Comparison of ENCODE assay signal across 8 mouse cellular contexts in genomic region chr4:134249651-134250050, GRCm38 (mm10). TPM values are rescaled to one million over a fixed set of nuclear protein-coding genes. Genes with fewer than 3 reads are reported as not detected.
DNase-seq lines count a peak whose midpoint lies in the region; TF ChIP-seq lines count a peak whose summit lies in the region.

No protein-coding gene starts in this region.

- peak; percentile 70 for DNase-seq in CD4-positive helper T cell, adult 2 months (ENCODE audit: low read depth, low spot score)
- DNase-seq in adrenal gland, postnatal 14 days = peak; percentile 85
- DNase-seq in forebrain, embryonic 10.5 days (ENCODE audit: extremely low spot score, low spot score) = peak; percentile 79
- DNase-seq in heart, postnatal 10 days = peak; percentile 85 to 89
- DNase-seq in layer of hippocampus, adult 2 months (ENCODE audit: low spot score in 2 of 2) = peak in 1 of 2 experiments; percentile 67
- peak; percentile 84 for DNase-seq in lung, postnatal 10 days
- DNase-seq in retina, embryonic 14.5 days (ENCODE audit: low spot score) = peak; percentile 85
- DNase-seq in thymus, postnatal 25 days = peak; percentile 76

- peak overlapping the region; percentile 79 for H3K27ac ChIP-seq in forebrain, embryonic 10.5 days
- no peak overlapping the region for H3K27ac ChIP-seq in layer of hippocampus, adult 2 months

- H3K4me1 ChIP-seq in forebrain, embryonic 10.5 days = peaks cover 94% of the 10 kb centered on the region

- H3K9me3 ChIP-seq in forebrain, embryonic 10.5 days = no peaks in the 10 kb centered on the region

- no peaks in the 10 kb centered on the region for H3K36me3 ChIP-seq in forebrain, embryonic 10.5 days (replicated peaks)

- H3K4me3 ChIP-seq in forebrain, embryonic 10.5 days = peak overlapping the region; percentile 58
- peak overlapping the region; percentile 54 for H3K4me3 ChIP-seq in layer of hippocampus, adult 2 months

- H3K27me3 ChIP-seq in forebrain, embryonic 10.5 days (ENCODE audit: poor library complexity, severe bottlenecking) = peaks cover 87% of the 10 kb centered on the region

- TF ChIP-seq CTCF in layer of hippocampus, adult 2 months (conservative IDR thresholded peaks at IDR 0.05) = peak; percentile 96

- WGBS in forebrain, embryonic 10.5 days = under 1% methylated on average over 30 of the region's 30 CpGs

- intact Hi-C loops in heart, postnatal 10 days (cut with DNase I) = loop anchor here (1.0 to 5.0 kb wide), 3 partner anchors 19 to 138 kb away; partner anchors contain the start of gene Pdik1l

RNA-seq across cellular contexts. Expression of gene Gm30191, which starts 2.9 kb away (rescaled TPM):
- not detected in 2 replicates for total RNA-seq in adrenal gland, postnatal 14 days (2021)
- polyA plus RNA-seq in forebrain, embryonic 10.5 days (2016; fragmentation: Nextera tagmentation; extraction: Ambion mirVana) = 0.24 TPM in 1 of 2 replicates, not detected in the other
- total RNA-seq in heart, postnatal 10 days (2021) = not detected
- total RNA-seq in layer of hippocampus, adult 2 months (2021) = not detected

RNA-seq across cellular contexts. Expression of gene Grrp1, which starts 4.3 kb away (rescaled TPM):
- 11.4 and 13.8 TPM in 2 replicates for total RNA-seq in adrenal gland, postnatal 14 days (2021)
- 8.3 and 8.4 TPM in 2 replicates for polyA plus RNA-seq in forebrain, embryonic 10.5 days (2016; fragmentation: Nextera tagmentation; extraction: Ambion mirVana)
- total RNA-seq in heart, postnatal 10 days (2021) = 10 to 100 TPM; 13.5 to 15.2 TPM
- 1 to 10 TPM; 2.7 to 4.0 TPM for total RNA-seq in layer of hippocampus, adult 2 months (2021)

RNA-seq across cellular contexts. Expression of gene Zfp593, which starts 4.3 kb away (rescaled TPM):
- total RNA-seq in adrenal gland, postnatal 14 days (2021) = 8.4 and 9.7 TPM in 2 replicates
- 20.7 and 22.7 TPM in 2 replicates for polyA plus RNA-seq in forebrain, embryonic 10.5 days (2016; fragmentation: Nextera tagmentation; extraction: Ambion mirVana)
- 1 to 10 TPM; 3.7 to 4.0 TPM for total RNA-seq in heart, postnatal 10 days (2021)
- 10 to 100 TPM in 1 of 2 experiments, 1 to 10 TPM in 1; 9.0 to 10.0 TPM for total RNA-seq in layer of hippocampus, adult 2 months (2021)

RNA-seq across cellular contexts. Expression of gene E130218I03Rik, which starts 6.2 kb away (rescaled TPM):
- not detected in 2 replicates for total RNA-seq in adrenal gland, postnatal 14 days (2021)
- 0.72 and 0.90 TPM in 2 replicates for polyA plus RNA-seq in forebrain, embryonic 10.5 days (2016; fragmentation: Nextera tagmentation; extraction: Ambion mirVana)
- not detected for total RNA-seq in heart, postnatal 10 days (2021)
- total RNA-seq in layer of hippocampus, adult 2 months (2021) = not detected

RNA-seq across cellular contexts. Expression of gene Cnksr1, which starts 11.5 kb away (rescaled TPM):
- 0.15 TPM in 1 of 2 replicates, not detected in the other for total RNA-seq in adrenal gland, postnatal 14 days (2021)
- 0.97 and 1.1 TPM in 2 replicates for polyA plus RNA-seq in forebrain, embryonic 10.5 days (2016; fragmentation: Nextera tagmentation; extraction: Ambion mirVana)
- 1 to 10 TPM; 2.3 to 4.4 TPM for total RNA-seq in heart, postnatal 10 days (2021)
- total RNA-seq in layer of hippocampus, adult 2 months (2021) = under 1 TPM; 0.38 to 0.66 TPM
